Mouse (Mus musculus): ENCODE measurements at regions not wholly inside any gene's neighbourhood (a gene's known extent, or its start where the extent isn't known, plus 50 kb on each side); places are given as distances from the start of the nearest gene placed in this dataset.

GRCm38 (mm10) chr12:56441166-56441817, 95.4 kb downstream of the Nkx2-1 start:
- no peak for TF ChIP-seq CTCF (IDR thresholded peaks at IDR 0.05; ENCODE audit: borderline replicate concordance, insufficient read depth, low read length)
- no peak for TF ChIP-seq POLR2A (IDR thresholded peaks at IDR 0.05; ENCODE audit: low read depth, low read length)
